Mouse (Mus musculus): ENCODE data around the gene Thrap3.
"Not testable (repeated sequence)": the region's sequence is repeated elsewhere in the genome, so short reads cannot be mapped to it uniquely, and the experiment has no call there.

The Thrap3 gene

DNA sequence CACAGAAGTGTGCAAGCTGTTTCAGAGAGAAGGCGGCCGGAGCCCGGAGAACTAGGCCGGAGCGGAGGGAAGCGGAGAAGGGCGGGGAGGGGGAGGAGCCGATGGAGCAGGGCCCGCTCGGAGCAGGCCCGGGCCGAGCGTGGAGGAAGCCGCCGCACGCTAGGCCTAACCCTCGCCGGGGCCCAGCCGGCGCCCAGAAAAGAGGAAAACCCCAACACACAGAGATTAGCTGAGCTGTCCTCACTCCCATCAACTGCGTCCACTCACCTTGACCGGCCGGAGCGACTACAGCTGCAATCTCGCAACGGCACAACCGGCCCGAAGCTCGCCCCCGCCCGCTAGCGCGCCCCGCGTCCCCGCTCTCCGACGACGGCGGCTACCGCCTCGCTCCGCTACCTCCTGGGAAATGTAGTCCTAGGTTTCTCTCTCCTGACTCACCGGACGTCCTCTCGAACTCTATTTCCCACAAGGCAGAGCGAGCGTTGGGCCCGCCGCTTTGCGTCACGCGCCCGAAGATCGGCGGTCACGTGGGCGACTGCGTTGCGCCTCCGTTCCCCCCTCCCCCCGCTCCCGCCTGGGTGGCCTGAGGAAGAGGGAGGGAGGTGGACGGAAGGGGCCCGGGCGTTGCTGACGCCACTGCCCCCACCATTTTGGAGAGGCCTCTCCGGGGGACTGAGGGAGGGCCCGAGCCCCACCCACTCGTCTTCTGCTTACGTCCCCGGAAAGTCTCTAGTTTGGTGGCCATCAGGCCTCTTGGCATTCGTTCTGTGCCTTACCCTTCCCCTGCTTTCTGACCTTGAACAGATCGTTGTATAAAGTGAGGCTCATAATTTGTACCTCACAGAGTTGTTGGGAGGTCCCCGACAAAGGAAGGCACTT is at the start of gene Thrap3:
Gene Thrap3 (minus strand): TSS at position 458 of the 879 bp plus-strand sequence.
- peak; percentile 99 to 100 for DNase-seq

DNA sequence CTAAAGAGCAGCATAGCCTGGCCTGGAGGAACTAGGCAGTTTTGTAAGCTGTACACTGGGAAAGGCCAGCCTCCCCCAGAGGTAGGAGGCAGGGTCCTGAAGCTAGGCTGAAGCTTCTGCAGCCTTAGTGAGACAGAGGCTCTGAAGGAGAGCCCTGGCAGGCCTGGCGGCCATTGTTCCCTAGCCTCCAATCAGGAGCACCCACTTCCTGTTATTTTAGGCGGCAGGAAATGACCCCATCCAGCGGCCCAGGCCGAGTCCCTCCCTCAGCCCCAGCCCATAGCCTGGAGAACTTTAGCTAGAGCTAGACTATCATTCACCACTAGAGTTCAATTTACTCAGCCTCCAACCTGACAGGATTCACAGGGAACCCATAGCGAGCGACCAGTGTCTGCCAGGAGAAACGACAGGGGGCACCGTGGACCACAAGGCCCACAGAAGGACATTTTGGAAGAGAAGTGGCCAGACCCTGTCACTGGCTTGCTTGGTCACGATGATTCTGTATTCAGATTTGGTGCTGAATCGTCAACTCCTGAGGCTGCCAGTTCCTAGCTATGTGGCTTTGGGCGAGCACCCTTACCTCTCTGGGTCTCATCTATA is 49.2 kb upstream of the Thrap3 start:
- peak; percentile 32 to 50 for DNase-seq

DNA sequence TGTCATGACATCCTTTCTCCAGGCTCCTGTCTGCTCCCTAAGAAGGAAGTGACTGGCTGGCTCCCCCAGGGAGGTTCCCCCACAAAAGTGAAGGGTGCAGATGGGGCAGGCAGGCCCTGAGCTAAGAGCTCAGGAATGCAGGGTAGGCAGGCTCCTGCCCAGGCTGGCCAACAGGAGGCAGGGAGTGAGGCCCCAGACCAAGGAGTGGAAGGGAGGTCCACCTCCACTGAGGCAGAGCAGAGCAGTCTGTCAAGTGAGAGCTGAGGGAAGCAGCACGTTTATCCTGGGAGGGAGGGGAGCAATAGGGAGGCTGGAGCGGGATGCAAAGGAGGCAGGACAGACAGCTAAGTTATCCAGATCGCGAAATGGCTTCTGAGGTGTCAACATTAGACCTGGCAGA is 48.1 kb upstream of the Thrap3 start:
- DNase-seq: no peak

DNA sequence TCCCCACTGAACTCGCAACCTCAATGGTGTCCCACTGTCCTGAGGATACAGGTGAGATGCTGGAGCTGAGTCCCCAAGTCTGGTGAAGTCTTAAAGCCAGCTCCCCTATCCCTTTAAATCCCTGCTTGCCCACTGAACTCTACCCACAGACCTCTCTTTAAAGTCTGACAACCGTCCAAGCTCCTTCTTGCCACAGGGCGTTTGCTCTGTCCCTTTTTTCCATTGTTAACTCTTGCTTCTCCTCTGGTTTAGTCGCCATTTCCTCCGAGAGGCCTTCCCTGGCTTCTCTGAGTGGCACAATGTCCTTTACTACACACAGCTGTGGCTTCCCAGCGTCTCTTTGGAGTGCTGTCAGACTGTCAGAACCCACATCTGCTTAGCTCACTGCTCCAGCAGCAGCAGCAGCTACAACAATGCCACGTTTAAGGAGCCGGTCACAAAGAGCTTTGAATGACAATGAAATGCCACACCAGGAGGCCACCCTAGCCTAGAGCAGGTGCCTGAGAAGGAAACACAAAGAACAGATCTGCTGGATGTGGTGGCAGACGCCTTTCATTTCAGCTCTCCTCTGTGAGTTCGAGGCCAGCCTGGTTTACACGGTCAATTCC is 45.8 kb upstream of the Thrap3 start:
- no peak for DNase-seq

DNA sequence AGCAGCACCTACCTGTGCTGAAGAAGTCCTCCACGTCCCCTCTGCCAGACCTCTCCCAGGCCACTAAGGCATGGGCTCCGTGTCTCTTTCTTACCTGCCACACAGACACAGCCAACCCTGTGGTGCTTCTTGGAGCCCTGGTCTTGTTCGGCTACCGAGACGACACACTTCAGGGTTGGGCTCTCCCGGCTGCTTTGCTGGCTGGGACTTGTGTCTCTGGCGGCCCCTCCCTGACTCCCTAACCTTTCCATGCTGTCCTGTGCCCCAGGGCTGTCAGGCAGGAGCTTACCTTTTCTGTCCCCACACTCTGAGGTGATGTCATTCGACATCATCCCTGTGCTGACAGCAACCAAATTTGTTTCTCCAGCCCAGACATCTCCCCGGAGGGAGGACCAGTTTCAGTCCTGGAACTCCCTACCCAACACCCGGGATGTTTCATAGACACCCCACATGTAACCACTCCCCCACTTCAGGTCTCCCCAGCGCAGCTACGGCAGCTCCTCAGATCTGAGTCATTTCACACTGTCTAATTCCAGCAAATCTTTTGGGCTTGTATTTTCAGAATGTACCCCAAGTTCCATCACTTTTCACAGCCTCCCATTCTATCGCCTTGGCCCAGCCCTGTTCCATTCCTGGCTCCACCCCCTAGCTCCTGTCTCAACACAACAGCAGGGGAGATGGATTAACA is 43.8 kb upstream of the Thrap3 start:
- DNase-seq: no peak

DNA sequence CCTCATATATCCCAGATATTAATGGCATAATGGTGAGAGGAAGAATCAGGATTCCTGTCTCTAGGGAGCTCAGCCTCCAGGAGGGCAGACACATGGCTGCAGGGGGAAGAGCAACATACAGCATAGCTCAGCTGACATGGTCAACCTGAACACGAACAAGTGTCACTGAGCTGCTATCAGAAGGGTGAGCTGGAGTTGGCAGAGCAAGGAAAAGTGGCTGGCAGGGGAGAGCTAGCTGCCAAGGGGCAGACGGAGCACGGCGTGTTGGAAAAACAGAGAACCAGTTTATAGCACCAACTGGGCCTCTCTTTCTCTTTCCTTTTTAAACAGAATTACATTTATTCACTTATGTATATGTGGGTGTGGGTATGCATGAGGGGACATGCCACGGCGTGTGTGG is 40.0 kb upstream of the Thrap3 start:
- DNase-seq: peak; percentile 66 to 75

DNA sequence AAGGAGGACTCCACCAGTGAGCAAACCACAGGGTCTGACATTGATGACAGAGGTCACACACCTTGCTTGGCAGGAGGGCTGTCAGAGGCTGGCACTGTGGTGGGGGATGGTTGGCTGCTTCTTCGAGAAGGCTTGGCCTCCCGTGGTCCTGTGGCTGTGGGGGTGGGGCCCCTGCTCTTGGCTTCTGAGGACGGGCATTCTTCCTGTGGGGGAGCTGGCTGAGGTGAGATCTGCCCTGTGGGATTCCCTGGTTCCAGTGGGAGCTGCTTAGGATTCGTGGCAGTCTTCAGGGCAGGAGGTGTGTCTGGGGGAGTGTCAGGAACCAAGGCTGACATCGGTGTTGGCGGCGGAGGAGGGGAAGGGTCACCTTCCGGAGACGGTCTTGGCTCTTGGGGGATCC is 39.4 kb upstream of the Thrap3 start:
- peak; percentile 54 to 63 for DNase-seq

DNA sequence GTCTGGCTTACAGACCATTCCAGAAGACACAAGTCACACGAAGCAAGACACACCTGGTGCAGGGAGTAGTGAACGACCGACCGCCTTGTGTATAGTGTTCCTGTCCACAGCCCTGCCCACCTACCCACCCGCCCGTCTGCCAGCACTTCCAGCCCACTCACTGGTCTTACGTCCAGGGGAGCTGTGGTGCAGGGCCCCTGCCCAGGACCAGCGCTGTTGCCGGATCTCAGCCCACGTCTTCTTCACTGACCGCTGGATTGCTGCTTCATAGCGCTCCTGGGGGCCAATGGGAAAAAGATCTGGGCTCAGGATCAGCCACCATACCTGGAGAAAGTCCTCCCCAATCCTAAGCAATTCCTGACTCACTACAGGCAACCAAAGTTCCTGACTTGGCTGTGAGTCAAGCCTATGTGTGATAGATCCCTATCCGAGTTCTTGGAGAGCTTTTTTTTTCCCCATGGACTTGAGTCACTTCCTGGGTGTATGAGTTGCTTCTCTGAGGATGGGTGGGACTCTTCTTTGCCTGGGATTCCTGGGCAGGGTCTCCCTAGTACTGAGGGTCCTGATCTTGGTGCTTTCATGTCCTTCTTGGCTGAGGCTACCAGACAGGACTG is 37.4 kb upstream of the Thrap3 start:
- peak; percentile 6 to 7 for DNase-seq

DNA sequence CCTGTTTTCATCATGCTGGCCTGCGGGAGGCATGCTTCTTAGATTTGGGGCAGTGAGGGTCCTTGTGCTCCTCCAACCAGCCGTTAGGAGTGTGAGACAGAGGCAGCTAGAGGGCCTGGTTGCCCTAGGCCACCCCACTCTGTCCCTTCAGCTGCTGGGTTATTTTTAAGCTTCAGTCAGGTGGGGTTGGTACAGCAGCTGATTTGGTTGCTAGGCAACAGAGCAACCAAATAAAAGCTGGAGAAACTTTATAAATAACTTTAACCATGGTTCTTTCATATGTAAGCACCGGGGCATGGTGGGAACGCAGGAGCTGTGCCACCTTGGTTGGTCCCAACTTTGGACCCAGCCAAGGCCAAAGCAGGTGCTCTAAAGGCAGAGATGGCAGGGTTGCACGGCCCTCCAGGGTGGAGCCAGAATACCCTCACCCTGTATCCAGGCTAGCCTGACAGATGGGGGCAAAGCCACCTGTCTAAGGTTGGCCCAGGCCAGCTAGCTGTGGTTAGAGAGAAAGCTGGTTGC is 35.2 kb upstream of the Thrap3 start:
- peak; percentile 8 to 25 for DNase-seq

DNA sequence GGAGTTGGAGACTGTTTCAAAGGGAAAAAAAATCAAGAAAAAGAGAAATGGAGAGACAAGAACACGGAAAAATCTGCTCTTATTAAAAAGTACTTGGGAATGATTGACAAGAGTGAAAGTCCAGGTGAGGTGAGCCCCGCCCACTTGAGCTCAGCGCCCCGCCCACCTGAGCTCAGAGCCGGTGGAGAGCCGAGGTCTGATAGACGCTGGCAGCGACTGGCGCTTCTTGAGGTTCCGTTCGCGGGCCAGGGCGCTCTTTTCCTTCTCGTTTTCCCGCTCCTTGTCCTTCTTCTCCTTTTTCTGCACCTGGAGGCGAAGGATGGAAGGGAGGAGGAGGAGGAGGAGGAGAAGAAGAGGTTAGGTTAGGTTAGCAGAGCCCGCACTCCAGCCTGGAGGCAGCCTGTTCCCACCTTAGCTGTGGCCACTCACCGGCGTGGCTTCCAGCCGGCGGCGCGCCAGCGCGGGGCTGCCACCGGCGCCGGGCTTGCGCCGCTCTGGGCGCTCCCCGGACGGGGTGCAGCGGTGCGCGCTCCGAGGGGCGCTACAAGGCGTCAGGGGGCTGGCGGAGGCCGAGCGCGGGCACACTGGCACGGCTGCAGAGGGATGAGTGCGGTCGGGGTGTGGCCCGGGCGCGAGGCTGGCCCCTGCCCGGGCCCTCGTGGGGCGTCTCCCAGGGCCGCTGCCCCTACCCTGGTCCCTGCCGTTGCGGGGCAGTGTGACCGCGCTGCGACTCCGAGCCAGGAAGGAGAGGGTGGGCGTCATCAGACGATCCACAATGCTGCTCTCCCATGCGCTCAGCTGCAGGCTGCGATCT is 34.1 kb upstream of the Thrap3 start:
- peak; percentile 28 to 37 for DNase-seq

DNA sequence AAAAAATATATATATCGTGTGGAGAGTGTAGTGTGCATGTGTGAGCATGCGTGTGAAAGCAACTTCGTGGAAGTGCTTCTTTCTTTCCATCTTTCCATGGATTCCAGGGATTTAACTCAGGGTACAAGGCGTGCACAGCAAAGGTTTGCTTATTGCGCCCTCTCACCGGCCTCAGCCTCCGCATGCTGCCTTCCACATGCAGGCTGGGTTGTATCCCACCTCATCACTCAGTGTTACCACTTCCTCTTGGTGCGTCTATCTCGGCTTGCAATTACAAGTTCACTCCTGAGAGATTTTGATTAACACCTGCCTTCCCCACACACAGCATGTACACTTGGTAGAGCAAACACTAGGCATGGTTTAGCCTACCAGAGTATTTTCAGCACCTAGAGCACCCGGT is 32.6 kb upstream of the Thrap3 start:
- DNase-seq: peak in 1 of 2 experiments; percentile 4

DNA sequence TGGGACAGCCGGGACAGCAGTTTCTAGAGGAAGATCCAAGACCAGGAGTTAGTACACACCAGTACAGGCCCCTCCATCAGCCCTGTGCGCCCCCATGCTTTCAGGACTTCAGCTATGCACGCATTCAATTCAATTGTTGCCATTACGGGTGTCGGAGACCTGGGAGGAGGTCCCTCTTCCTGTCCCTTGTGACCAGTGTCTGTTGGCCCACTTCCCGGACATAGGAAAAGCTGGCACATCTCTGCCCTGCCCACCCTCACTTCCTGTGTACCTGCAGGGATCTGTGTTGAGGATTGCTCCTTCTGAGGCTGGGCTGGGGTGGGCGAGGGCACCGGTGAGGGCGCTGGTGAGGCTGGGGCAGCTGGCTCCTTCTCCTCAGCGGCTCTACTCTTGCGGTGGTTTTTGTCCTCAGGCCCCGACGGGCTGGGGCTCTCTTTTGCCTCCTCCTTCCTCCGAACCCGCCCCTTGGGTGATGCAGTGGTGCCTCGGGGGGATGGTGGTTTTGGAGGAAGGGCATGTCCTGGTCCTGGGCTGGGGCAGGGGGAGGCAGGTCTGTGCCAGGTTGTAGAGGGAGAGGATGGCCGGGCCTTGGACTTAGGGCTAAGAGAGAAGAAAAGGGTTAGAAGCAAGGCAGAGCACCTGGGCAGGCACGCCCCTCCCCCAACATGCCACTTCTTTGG is 32.1 kb upstream of the Thrap3 start:
- peak; percentile 12 to 27 for DNase-seq

DNA sequence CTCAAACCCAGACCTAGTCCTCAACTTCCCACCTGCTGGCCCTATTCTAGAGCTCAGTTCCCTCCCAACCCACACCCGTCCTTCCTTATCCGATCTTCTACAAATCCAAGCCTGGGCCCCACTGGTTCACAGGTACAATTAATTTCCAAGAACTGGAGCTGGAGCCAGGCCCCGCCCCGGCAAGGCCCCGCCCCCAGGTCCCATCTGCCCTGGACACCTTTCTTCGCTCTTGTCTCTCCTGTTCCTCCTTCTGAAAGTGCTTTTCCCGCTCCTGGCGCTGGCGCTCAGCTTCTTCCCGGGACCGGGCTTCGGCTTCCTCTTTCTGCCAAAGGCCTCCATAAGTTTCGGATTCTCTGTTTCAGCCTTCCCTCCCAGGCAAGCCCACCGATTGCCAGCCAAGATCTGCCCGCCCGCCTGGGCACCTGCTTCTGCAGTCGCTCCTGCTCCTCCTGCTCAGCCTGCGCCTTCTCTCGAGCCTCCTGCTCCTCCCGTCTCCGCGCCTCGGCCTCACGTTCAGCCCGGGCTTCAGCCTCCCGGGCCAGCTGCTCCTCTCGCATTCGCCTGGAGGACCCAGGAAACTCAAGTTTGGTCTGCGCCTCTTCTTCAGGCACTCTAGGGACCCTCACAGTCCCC is 31.2 kb upstream of the Thrap3 start:
- DNase-seq: peak; percentile 17 to 36

DNA sequence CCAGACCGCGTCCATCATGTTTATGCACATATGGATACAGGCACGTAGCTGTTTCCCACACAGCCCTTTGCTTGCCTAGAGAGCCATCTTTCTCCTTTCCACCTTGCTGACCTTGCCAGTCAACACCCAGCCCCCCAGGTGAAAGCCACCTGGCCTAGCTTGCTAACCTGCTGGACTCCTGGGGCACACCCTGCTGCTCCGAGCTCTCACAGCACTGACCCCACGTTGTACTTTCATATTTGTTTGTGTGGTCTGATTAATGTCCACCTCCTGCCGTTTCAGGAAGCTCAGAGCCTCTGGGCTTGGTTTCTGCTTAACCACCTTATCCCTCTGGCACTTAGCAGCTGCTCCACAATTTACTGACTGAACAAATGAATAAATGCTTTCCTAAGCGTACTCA is 27.3 kb upstream of the Thrap3 start:
- peak in 1 of 2 experiments; percentile 42 for DNase-seq

DNA sequence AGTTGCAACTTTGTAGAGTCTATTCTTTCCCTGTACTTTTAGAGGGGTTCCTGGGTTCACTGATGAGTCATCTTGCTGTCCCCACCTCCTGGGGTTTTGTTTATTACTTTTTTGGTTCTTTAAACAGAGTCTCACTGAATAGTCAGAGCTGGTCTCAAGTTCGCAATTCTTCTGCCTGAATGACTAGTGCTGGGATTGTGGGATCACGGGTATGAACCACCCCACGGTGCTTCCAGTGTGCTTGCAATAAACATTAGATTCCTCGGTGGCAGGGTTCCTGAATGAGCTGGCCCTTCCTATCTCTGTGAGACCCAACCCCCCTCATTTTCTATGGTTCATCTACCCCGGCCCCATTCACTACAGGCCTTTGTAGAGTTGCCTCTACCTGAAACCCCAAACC is 25.6 kb upstream of the Thrap3 start:
- DNase-seq: peak in 1 of 2 experiments; percentile 24

DNA sequence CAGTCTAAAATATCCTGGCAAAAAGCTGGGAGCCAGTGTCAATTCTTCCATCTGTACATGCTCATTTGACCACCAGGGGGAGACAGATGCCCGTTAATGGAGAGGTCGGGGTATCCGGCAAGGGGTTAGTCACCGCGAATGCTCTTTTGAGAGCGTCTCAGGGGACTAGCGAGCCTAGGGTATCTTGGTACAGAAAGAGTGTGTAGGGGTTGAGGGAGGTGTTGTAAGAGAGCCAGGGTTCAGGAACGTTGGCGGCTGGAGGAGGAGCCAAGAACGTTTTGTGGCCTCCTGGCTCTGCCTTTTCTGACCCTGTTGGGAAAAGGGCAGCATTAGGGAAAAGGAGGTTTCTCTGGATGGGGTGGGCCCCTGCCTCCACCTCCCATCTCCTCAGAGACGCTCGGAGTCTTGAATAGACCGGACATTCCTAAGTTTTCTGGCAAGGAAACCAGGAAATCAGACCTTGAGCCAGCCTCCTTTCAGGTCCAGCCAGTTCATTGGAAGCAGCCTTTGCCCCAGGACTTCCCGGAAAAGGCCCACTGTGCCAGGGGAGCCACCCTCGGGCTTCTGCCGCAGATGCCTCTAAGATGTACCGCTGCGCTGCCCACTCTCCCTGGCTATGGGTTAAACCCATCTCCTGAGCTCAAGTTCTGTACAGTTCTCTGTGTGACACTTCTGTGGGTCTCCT is 24.7 kb upstream of the Thrap3 start:
- DNase-seq: peak; percentile 92 to 96

DNA sequence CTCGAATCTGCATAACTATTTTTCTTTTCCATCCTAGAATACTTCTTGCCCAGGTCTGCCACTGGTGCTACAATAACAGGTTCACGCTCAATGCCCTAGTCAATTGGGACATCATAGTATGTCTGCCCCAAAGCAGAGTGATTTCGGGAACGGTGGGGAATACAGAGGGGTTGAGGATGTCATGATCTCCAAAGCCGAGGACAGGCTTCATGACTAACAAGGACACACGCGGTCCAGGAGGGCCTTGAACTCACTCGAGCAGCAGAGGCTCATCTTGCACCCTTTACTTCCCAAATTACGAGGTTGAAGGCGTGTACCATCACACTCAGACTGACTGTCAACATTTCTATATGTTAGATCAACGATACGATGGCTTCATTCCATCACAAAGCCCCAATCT is 24.1 kb upstream of the Thrap3 start:
- no peak for DNase-seq

DNA sequence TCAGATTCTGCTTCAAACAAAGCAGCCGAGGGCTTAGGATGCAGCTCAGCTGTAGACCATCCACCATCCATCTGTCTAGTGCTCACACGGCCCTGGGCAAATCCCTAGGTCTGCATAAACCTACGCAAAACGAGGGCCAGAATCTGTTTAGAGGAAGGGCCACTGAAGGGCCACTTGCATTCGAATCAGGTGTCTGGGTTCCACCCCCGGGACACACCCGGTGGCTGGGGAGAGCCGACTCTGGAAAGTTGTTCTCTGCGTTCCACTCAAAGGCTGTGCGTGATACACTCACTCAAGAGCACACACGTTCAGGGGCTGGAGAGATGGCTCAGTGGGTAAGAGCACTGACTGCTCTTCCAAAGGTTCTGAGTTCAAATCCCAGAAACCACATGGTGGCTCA is 20.1 kb upstream of the Thrap3 start:
- DNase-seq: no peak

DNA sequence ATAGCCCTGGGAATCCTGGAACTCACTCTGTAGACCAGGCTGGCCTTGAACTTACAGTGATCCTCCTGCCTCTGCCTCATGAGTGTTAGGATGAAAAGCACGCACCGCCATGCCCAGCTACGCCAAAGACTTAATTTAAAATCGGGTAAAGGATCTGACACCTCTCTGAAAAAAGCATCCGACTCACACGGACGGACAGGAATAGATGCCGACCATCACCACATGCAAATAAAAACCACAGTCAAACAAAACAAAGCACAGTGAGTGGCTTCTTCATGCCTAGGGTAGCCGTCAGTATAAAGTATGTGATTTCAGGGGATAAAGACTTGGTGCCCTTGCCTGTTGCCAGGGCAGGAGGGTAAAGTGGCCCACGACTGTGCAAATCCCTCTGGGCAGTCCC is 17.5 kb upstream of the Thrap3 start:
- DNase-seq: no peak

DNA sequence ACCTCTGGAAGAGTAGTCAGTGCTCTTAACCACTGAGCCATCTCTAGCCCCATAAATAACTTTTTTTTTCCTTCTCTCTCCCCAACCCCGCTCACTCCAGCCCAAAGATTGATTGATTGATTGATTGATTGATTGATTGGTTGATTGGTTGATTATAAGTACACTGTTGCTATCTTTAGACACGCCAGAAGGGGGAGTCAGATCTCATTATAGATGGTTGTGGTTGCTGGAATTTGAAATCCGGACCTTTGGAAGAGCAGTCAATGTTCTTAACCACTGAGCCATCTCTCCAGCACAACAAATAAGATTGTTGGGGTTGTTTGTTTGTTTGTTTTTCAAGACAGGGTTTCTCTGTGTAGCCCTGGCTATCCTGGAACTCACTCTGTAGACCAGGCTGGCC is 17.0 kb upstream of the Thrap3 start:
- DNase-seq: not testable (repeated sequence)

Data from cerebellum, postnatal 25 days (tissue).